Mouse (Mus musculus): ENCODE measurements at regions not wholly inside any gene's neighbourhood (a gene's known extent, or its start where the extent isn't known, plus 50 kb on each side); places are given as distances from the start of the nearest gene placed in this dataset.

- 74% methylated on average over 2 of the region's 2 CpGs for WGBS
- ATAC-seq (ENCODE audit: insufficient read depth, low FRiP score) = no peak
- Histone ChIP-seq H3K4me1 (ENCODE audit: control insufficient read depth, insufficient read depth, low read length) (no peaks in the 10 kb centered on the region), H3K9me3 (replicated peaks; ENCODE audit: control insufficient read depth, low read length) (no peaks in the 10 kb centered on the region), H3K27me3 (ENCODE audit: control insufficient read depth, insufficient read depth, low read length) (no peaks in the 10 kb centered on the region), H3K4me3 (replicated peaks; ENCODE audit: low read length) (no peak overlapping the region), H3K27ac (ENCODE audit: low read length) (no peak overlapping the region), H3K36me3 (ENCODE audit: control insufficient read depth, insufficient read depth, low read length) (no peaks in the 10 kb centered on the region), H3K4me2 (ENCODE audit: low read depth, low read length) (no peak overlapping the region), H3K9ac (ENCODE audit: low read length) (no peak overlapping the region)
These were observed 2011.7 kb upstream of the Lrrc6 start for GRCm38 (mm10) chr15:68512431-68512830.

GRCm38 (mm10) chr15:68508190-68508589, 2007.5 kb upstream of the Lrrc6 start:
- Histone ChIP-seq H3K4me1 (ENCODE audit: control insufficient read depth, insufficient read depth, low read length) (no peaks in the 10 kb centered on the region), H3K27ac (ENCODE audit: low read length) (no peak overlapping the region), H3K4me2 (ENCODE audit: low read depth, low read length) (no peak overlapping the region), H3K27me3 (ENCODE audit: control insufficient read depth, insufficient read depth, low read length) (no peaks in the 10 kb centered on the region), H3K4me3 (replicated peaks; ENCODE audit: low read length) (no peak overlapping the region), H3K9me3 (replicated peaks; ENCODE audit: control insufficient read depth, low read length) (no peaks in the 10 kb centered on the region), H3K9ac (ENCODE audit: low read length) (no peak overlapping the region), H3K36me3 (ENCODE audit: control insufficient read depth, insufficient read depth, low read length) (no peaks in the 10 kb centered on the region)
- WGBS = 80% methylated on average over 5 of the region's 5 CpGs
- no peak for ATAC-seq (ENCODE audit: insufficient read depth, low FRiP score)

- H3K36me3 ChIP-seq (ENCODE audit: control insufficient read depth, insufficient read depth, low read length) = no peaks in the 10 kb centered on the region
- WGBS = 62% methylated on average over 2 of the region's 2 CpGs
- H3K4me3 ChIP-seq (replicated peaks; ENCODE audit: low read length) = no peak overlapping the region
- H3K4me2 ChIP-seq (ENCODE audit: low read depth, low read length) = no peak overlapping the region
- H3K4me1 ChIP-seq (ENCODE audit: control insufficient read depth, insufficient read depth, low read length) = no peaks in the 10 kb centered on the region
- H3K9me3 ChIP-seq (replicated peaks; ENCODE audit: control insufficient read depth, low read length) = no peaks in the 10 kb centered on the region
- ATAC-seq (ENCODE audit: insufficient read depth, low FRiP score) = no peak
- H3K27ac ChIP-seq (ENCODE audit: low read length) = no peak overlapping the region
- no peaks in the 10 kb centered on the region for H3K27me3 ChIP-seq (ENCODE audit: control insufficient read depth, insufficient read depth, low read length)
- H3K9ac ChIP-seq (ENCODE audit: low read length) = no peak overlapping the region
These were observed 2005.4 kb upstream of the Lrrc6 start for GRCm38 (mm10) chr15:68506093-68506492.

- ATAC-seq (ENCODE audit: insufficient read depth, low FRiP score) = no peak
- no peaks in the 10 kb centered on the region for H3K36me3 ChIP-seq (ENCODE audit: control insufficient read depth, insufficient read depth, low read length)
- 76% methylated on average over 2 of the region's 2 CpGs for WGBS
- H3K4me2 ChIP-seq (ENCODE audit: low read depth, low read length) = no peak overlapping the region
- no peaks in the 10 kb centered on the region for H3K27me3 ChIP-seq (ENCODE audit: control insufficient read depth, insufficient read depth, low read length)
- H3K9ac ChIP-seq (ENCODE audit: low read length) = no peak overlapping the region
- no peak overlapping the region for H3K27ac ChIP-seq (ENCODE audit: low read length)
- H3K9me3 ChIP-seq (replicated peaks; ENCODE audit: control insufficient read depth, low read length) = no peaks in the 10 kb centered on the region
- H3K4me3 ChIP-seq (replicated peaks; ENCODE audit: low read length) = no peak overlapping the region
- no peaks in the 10 kb centered on the region for H3K4me1 ChIP-seq (ENCODE audit: control insufficient read depth, insufficient read depth, low read length)
These were observed 1995.7 kb upstream of the Lrrc6 start for GRCm38 (mm10) chr15:68496438-68496837.

DNA sequence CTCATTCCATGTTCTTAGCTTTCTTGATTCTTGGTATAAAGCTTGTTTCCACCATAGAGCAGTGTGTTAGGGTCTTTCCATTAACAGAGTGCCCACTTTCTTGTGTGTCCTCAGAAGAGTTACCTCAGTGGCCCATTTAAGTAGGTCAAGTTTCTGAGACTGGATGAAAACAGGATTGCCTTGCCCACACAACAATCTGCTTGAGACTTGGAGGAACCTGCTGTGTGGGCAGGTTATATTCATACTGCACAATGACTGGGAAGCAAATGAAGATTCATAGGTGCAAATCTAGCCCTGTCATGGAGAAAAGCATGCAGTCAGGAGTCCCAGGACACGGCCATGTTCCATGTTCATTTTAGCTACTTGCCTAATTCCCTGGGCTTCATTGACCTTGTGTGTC, 1984.1 kb upstream of the Lrrc6 start:
- Histone ChIP-seq H3K4me2 (ENCODE audit: low read depth, low read length) (no peak overlapping the region), H3K4me3 (replicated peaks; ENCODE audit: low read length) (no peak overlapping the region), H3K9me3 (replicated peaks; ENCODE audit: control insufficient read depth, low read length) (no peaks in the 10 kb centered on the region), H3K9ac (ENCODE audit: low read length) (no peak overlapping the region), H3K27ac (ENCODE audit: low read length) (no peak overlapping the region), H3K36me3 (ENCODE audit: control insufficient read depth, insufficient read depth, low read length) (no peaks in the 10 kb centered on the region), H3K27me3 (ENCODE audit: control insufficient read depth, insufficient read depth, low read length) (no peaks in the 10 kb centered on the region), H3K4me1 (ENCODE audit: control insufficient read depth, insufficient read depth, low read length) (no peaks in the 10 kb centered on the region)
- 92% methylated on average over 1 of the region's 1 CpGs for WGBS
- no peak for ATAC-seq (ENCODE audit: insufficient read depth, low FRiP score)

DNA sequence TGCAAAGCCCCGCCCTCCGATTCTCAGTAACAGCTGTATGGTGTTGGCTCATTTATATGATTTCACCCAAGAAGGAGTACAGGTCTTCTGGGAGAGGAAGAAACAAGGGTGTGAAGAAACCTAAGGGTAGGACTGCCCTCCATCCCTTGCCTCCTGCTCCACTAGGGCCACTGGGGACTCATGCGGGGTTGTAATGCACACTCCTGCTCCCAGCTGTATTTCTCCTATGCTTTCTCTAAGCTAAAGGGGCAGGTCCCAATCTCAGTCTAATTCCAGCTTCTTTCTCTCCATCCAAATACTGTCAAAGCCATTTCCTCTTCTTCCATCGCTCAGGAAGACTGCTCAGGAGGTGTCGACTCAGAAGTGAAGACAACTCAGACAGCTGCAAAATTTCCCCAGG, 1977.0 kb upstream of the Lrrc6 start:
- Histone ChIP-seq H3K4me1 (ENCODE audit: control insufficient read depth, insufficient read depth, low read length) (no peaks in the 10 kb centered on the region), H3K27ac (ENCODE audit: low read length) (no peak overlapping the region), H3K4me3 (replicated peaks; ENCODE audit: low read length) (no peak overlapping the region), H3K4me2 (ENCODE audit: low read depth, low read length) (no peak overlapping the region), H3K36me3 (ENCODE audit: control insufficient read depth, insufficient read depth, low read length) (no peaks in the 10 kb centered on the region), H3K27me3 (ENCODE audit: control insufficient read depth, insufficient read depth, low read length) (no peaks in the 10 kb centered on the region), H3K9ac (ENCODE audit: low read length) (no peak overlapping the region), H3K9me3 (replicated peaks; ENCODE audit: control insufficient read depth, low read length) (no peaks in the 10 kb centered on the region)
- WGBS = 68% methylated on average over 5 of the region's 5 CpGs
- no peak for ATAC-seq (ENCODE audit: insufficient read depth, low FRiP score)

- Histone ChIP-seq H3K27me3 (ENCODE audit: control insufficient read depth, insufficient read depth, low read length) (no peaks in the 10 kb centered on the region), H3K4me1 (ENCODE audit: control insufficient read depth, insufficient read depth, low read length) (no peaks in the 10 kb centered on the region), H3K36me3 (ENCODE audit: control insufficient read depth, insufficient read depth, low read length) (no peaks in the 10 kb centered on the region), H3K27ac (ENCODE audit: low read length) (no peak overlapping the region), H3K9ac (ENCODE audit: low read length) (no peak overlapping the region), H3K4me3 (replicated peaks; ENCODE audit: low read length) (no peak overlapping the region), H3K9me3 (replicated peaks; ENCODE audit: control insufficient read depth, low read length) (no peaks in the 10 kb centered on the region), H3K4me2 (ENCODE audit: low read depth, low read length) (no peak overlapping the region)
- ATAC-seq (ENCODE audit: insufficient read depth, low FRiP score) = no peak
- 88% methylated on average over 4 of the region's 4 CpGs for WGBS
These were observed 1971.2 kb upstream of the Lrrc6 start for GRCm38 (mm10) chr15:68471928-68472327.

- Histone ChIP-seq H3K4me2 (ENCODE audit: low read depth, low read length) (no peak overlapping the region), H3K4me1 (ENCODE audit: control insufficient read depth, insufficient read depth, low read length) (no peaks in the 10 kb centered on the region), H3K9me3 (replicated peaks; ENCODE audit: control insufficient read depth, low read length) (no peaks in the 10 kb centered on the region), H3K36me3 (ENCODE audit: control insufficient read depth, insufficient read depth, low read length) (no peaks in the 10 kb centered on the region), H3K9ac (ENCODE audit: low read length) (no peak overlapping the region), H3K27ac (ENCODE audit: low read length) (no peak overlapping the region), H3K27me3 (ENCODE audit: control insufficient read depth, insufficient read depth, low read length) (no peaks in the 10 kb centered on the region), H3K4me3 (replicated peaks; ENCODE audit: low read length) (no peak overlapping the region)
- 55% methylated on average over 3 of the region's 3 CpGs for WGBS
- no peak for ATAC-seq (ENCODE audit: insufficient read depth, low FRiP score)
These were observed 1962.1 kb upstream of the Lrrc6 start for GRCm38 (mm10) chr15:68462851-68463250.

DNA sequence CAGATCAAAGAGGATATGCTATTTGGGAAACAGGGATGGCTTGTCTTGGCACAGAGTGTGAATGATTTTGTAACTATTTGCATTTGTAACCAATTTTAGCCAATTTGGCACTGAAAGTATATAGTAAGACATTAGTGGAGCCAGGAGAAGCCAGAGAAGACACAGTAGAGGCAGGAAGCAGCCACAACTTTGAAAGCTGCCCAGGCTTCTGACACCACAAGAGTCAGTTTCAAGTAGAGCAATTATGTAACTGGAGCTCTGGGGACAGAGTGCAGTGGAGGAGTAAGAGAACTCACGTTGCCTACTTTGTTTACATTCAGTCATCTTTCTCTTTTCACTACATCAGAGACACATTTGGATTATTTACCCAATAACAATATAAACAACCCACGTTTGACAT, 1956.5 kb upstream of the Lrrc6 start:
- H3K4me1 ChIP-seq (ENCODE audit: control insufficient read depth, insufficient read depth, low read length) = no peaks in the 10 kb centered on the region

GRCm38 (mm10) chr15:68451971-68452370, 1951.3 kb upstream of the Lrrc6 start:
- H3K36me3 ChIP-seq (ENCODE audit: control insufficient read depth, insufficient read depth, low read length) = no peaks in the 10 kb centered on the region
- H3K4me1 ChIP-seq (ENCODE audit: control insufficient read depth, insufficient read depth, low read length) = no peaks in the 10 kb centered on the region
- no peak overlapping the region for H3K9ac ChIP-seq (ENCODE audit: low read length)
- no peak for ATAC-seq (ENCODE audit: insufficient read depth, low FRiP score)
- H3K4me3 ChIP-seq (replicated peaks; ENCODE audit: low read length) = no peak overlapping the region
- H3K27me3 ChIP-seq (ENCODE audit: control insufficient read depth, insufficient read depth, low read length) = no peaks in the 10 kb centered on the region
- WGBS = 22% methylated on average over 2 of the region's 2 CpGs
- H3K9me3 ChIP-seq (replicated peaks; ENCODE audit: control insufficient read depth, low read length) = no peaks in the 10 kb centered on the region
- no peak overlapping the region for H3K27ac ChIP-seq (ENCODE audit: low read length)
- H3K4me2 ChIP-seq (ENCODE audit: low read depth, low read length) = no peak overlapping the region

More for the DNA sequence above, 1956.5 kb upstream of the Lrrc6 start:
- Histone ChIP-seq H3K36me3 (ENCODE audit: control insufficient read depth, insufficient read depth, low read length) (no peaks in the 10 kb centered on the region), H3K27me3 (ENCODE audit: control insufficient read depth, insufficient read depth, low read length) (no peaks in the 10 kb centered on the region), H3K27ac (ENCODE audit: low read length) (no peak overlapping the region), H3K4me3 (replicated peaks; ENCODE audit: low read length) (no peak overlapping the region), H3K4me2 (ENCODE audit: low read depth, low read length) (no peak overlapping the region), H3K9me3 (replicated peaks; ENCODE audit: control insufficient read depth, low read length) (no peaks in the 10 kb centered on the region), H3K9ac (ENCODE audit: low read length) (no peak overlapping the region)
- ATAC-seq (ENCODE audit: insufficient read depth, low FRiP score) = no peak
- whole genome bisulfite sequencing = 22% methylated on average over 2 of the region's 2 CpGs
